Mouse (Mus musculus): ENCODE measurements around the gene Gsc. TPM values are rescaled to one million over a fixed set of nuclear protein-coding genes. Genes with fewer than 3 reads are reported as not detected.

Gsc gene
- total RNA-seq (2021): not detected
- long read RNA-seq, experiment 1: 0 reads
- long read RNA-seq, experiment 2: 0 reads

DNA sequence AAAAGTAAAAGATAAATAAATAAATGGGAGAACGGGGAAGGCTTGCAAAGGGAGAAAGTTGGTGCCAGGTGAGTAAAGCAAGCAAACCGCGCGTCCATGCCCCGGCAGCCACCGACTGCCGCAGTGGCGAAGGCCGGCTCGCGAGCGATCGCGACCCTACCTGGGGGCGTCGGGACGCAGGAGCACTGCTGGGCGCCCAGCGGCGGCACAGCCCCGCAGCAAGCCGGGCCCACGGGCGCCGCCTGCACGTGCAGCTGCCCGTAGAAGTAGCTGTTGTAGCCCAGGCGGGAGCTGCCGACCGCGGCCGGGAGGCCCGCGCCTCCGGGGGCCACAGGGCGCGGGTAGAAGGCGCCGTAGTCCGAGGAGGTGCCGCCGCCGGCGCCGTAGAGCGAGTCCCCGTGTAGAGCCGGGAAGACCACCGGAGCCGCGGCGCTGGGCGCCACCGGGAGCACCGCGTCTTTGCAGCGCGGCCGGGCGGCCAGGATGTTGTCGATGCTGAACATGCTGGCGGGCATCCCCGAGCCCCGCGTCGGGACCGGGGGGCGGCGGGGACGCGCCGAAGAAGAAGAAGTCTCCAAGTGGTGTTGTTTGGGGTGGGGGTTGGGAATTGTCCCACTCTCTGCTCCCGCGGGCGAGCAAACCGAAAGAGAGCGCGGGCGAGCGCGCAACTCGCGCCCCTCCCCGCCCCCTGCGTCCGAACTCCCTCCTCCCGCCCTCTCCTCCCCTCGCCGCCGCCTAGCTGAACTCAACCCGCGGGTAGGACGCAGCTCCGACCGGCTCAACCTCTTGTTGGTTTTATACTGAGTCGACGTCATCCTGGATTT lies at the start of gene Gsc:
TSS of gene Gsc (minus strand) at position 730 of the 824 bp plus-strand sequence.
- intact Hi-C loops (cut with DNase I): no loop called here
- H3K4me3 ChIP-seq: peak within 1 kb of the TSS; percentile 44
- DNase-seq (ENCODE audit: extremely low spot score in 1 of 2, low spot score in 2 of 2): peak in 1 of 2 experiments; percentile 13

DNA sequence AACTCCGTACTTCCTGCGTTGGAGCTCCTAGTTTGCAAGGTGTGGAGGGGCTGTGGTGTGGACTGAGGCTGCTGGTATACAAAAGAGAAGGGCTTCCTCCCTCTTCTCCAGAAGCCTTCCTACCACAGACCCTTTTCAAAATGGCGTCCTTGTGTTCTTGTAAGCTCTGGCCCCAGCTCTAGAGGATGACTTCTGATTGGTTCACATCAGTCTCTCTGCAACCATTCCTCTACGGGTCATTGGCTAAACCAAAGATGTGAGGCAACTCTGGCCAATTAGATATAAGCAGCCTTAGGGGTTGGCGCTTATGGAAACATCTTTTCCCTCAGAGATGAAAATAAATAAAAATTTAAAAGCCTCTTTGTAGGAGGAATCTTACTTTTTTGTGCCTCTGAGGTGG lies 46.6 kb upstream of the Gsc start:
- Histone ChIP-seq H3K4me3 (no peak overlapping the region), H3K27ac (no peak overlapping the region)
- DNase-seq (ENCODE audit: extremely low spot score in 1 of 2, low spot score in 2 of 2): no peak
- no peak for TF ChIP-seq CTCF (IDR thresholded peaks at IDR 0.05)
- intact Hi-C loops (cut with DNase I): no loop called here

More for the DNA sequence above, at the start of gene Gsc:
- H3K27ac ChIP-seq: no peak within 1 kb of the TSS
- TF ChIP-seq CTCF (IDR thresholded peaks at IDR 0.05): no peak

DNA sequence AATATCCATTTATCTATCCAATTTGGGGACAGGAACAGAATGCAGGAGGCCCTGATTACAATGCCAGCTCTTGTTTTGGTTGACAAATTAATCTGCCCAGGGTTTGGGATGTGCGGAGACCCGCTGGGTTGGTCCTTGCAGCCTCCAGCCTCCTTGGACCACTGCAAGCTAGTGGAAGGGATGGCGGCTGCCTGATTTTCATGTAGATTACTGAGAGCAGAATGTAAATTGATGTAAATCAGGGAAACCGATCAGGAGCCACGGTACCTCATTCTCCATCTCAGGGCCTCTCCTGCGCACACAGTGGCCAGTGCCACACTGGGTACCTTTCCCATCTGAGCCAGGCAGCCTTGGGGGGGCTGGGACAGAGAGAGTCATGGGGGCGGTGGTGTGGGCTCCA lies 34.8 kb upstream of the Gsc start:
- DNase-seq (ENCODE audit: extremely low spot score in 1 of 2, low spot score in 2 of 2): no peak
- Histone ChIP-seq H3K4me3 (no peak overlapping the region), H3K27ac (no peak overlapping the region)
- intact Hi-C loops (cut with DNase I): no loop called here
- TF ChIP-seq CTCF (IDR thresholded peaks at IDR 0.05): no peak

DNA sequence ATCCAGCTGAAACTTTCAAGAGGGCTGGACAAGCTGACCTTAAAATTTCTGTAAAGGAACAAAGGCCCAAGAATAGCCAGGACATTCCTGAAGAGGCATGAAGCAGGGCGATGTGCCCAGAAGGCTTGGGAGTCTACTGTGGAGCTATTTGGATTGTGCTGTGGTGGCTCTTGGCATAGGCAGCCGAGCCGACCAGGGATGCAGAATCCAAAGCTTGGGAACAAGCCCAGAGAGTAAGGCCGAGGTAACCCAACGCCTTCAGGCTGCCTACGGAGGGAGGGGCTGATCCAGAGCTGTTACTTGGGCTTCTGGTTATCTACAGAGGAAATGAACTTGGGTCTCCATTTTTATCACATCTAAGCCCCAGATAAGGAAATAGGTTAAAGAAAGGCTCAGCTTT lies 18.9 kb upstream of the Gsc start:
- no peak for DNase-seq (ENCODE audit: extremely low spot score in 1 of 2, low spot score in 2 of 2)
- no peak for TF ChIP-seq CTCF (IDR thresholded peaks at IDR 0.05)

DNA sequence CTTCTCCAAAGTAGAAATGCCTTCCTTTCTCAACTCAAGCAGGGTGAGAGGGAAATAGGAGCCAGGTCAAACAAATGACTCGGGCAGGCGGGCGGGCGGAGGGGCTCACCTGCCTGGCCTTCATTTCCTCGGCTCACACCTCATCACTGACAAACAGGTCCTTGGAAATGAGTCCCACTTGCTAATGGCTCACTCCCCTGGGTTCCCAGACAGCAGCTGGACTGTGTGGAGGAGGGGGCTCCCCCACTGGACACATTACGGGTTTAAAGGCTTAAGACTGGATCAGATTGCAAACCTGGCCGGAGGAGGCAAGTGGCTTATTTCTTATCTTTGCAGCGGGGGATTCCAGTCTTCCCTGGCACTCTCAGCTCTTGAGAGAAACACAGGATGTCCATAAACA lies 13.1 kb upstream of the Gsc start:
- no peak for TF ChIP-seq CTCF (IDR thresholded peaks at IDR 0.05)
- DNase-seq (ENCODE audit: extremely low spot score in 1 of 2, low spot score in 2 of 2): no peak
- H3K27ac ChIP-seq: no peak overlapping the region
- intact Hi-C loops (cut with DNase I): no loop called here
- no peak overlapping the region for H3K4me3 ChIP-seq

More for the DNA sequence above, 18.9 kb upstream of the Gsc start:
- H3K27ac ChIP-seq: no peak overlapping the region
- intact Hi-C loops (cut with DNase I): no loop called here
- no peak overlapping the region for H3K4me3 ChIP-seq

DNA sequence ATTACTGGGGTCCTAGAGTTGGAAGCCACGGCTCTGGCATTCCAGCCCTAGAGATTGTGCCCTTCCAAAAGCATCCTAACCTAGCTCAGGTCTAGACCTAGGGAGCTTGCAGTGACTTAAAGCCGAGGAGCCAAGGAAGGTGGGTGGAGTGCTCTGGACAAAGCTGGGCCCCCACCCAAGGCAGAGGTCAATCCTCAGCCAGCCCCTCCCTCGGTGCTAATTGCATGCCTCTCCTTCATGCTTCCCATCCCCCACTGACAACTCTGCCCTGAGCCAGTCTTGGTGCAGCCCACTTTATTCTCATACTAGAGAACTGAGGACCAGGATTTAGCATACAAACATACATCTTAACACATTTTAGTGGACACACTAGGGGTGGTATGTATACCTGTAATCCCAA lies 12.0 kb upstream of the Gsc start:
- intact Hi-C loops (cut with DNase I): no loop called here
- DNase-seq (ENCODE audit: extremely low spot score in 1 of 2, low spot score in 2 of 2): no peak
- no peak overlapping the region for H3K27ac ChIP-seq
- no peak overlapping the region for H3K4me3 ChIP-seq
- no peak for TF ChIP-seq CTCF (IDR thresholded peaks at IDR 0.05)

DNA sequence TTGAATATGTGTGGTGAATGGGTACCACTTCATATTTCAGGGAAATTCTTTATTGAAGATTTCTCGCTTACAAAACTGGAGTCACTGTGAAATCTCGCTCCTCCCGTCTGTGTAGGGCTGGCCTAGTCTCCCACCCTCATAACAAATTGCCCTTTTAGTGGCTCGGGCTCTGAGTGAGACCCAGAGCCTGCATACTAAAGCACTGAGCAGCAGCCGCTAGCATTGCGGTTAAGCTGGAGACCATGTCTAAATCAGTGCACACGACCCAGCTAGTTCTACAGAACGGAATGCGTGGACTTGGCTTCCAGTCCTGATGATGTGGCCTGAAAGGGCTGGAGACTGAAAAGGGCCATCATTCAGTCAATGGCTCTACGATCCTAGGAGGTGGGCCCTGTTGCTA lies 7.9 kb upstream of the Gsc start:
- no peak for TF ChIP-seq CTCF (IDR thresholded peaks at IDR 0.05)
- H3K27ac ChIP-seq: no peak overlapping the region
- no peak overlapping the region for H3K4me3 ChIP-seq
- no peak for DNase-seq (ENCODE audit: extremely low spot score in 1 of 2, low spot score in 2 of 2)
- intact Hi-C loops (cut with DNase I): no loop called here

DNA sequence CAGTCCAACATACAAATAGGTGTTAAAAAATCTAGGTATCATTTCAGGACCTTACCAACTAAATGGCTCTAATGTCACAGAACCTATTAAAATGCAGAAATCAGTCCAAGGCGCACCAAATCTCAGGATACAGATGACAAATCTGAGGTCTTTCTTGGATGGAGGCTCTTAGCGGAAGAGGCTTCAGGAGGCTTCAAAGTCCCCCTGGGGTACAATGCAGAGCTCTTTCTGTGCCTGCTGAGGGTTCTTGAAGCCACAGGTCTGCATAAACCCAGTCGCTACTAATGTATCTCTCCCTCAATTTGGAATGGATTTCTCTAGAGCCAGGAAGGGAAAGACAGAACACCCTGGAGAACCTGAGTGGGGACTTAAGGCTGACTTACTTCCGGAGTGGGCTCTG lies 5.1 kb upstream of the Gsc start:
- DNase-seq (ENCODE audit: extremely low spot score in 1 of 2, low spot score in 2 of 2): no peak
- no peak for TF ChIP-seq CTCF (IDR thresholded peaks at IDR 0.05)
- no peak overlapping the region for H3K4me3 ChIP-seq
- intact Hi-C loops (cut with DNase I): no loop called here
- H3K27ac ChIP-seq: no peak overlapping the region

DNA sequence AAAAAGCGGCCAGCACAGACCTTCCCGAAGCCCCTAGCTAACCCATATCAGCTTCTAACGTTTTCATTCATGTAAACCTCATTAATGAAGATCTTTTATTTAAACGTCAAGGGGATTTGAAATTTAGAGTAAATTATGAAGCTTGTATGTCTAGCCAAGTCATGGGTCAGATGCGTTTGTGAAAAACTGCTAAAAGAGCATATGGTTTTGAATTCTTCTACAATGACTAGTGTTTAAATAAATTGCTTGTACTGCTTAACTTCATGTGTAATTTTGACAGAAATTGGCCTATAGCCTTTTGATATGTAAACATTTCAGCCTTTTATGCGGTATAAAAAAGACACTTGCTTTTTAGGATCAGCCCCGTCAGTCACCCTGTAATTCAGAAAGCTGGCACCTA lies 4.4 kb upstream of the Gsc start:
- Histone ChIP-seq H3K27ac (no peak overlapping the region), H3K4me3 (no peak overlapping the region)
- intact Hi-C loops (cut with DNase I): no loop called here
- no peak for DNase-seq (ENCODE audit: extremely low spot score in 1 of 2, low spot score in 2 of 2)
- TF ChIP-seq CTCF (IDR thresholded peaks at IDR 0.05): no peak

DNA sequence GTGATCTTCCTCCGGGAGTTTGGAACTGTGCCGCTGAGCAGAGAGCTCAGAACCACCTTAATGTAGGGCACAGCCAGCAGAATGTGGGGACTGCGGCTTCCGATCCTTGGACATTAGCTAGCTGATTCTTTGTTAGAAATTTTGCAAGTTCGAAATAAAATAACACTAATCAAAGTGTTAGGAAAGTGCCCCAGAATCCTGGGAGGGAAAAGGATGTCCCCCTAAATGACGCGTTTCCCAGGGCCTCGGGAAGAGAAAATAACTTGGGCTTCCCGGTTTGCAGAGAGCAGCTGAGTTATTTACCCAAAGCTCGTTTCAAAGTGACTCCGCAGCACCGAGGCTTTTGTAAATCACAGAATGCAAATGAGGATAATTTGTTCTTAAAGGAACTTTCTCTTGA lies 3.9 kb upstream of the Gsc start:
- Histone ChIP-seq H3K27ac (no peak overlapping the region), H3K4me3 (no peak overlapping the region)
- no peak for TF ChIP-seq CTCF (IDR thresholded peaks at IDR 0.05)
- DNase-seq (ENCODE audit: extremely low spot score in 1 of 2, low spot score in 2 of 2): no peak
- intact Hi-C loops (cut with DNase I): no loop called here

DNA sequence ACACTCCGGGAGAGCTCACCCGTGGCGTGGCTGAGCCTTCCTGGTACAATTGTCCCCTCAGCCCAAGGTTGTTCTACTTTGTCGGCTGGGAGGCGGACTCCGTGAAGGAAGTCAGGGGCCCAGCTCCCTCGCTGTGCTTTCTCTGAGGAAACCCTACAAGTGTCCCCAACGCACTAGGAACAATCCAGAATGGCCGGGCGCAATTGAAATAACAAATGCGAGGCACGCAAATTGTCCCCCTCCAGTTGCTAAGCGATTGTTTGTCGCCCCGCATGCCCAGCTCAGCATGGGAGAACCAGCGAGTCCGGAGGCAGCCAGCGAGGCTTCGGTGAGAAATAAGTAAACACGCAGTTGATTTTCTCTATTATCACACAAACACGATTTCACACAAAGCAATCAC lies 2.8 kb upstream of the Gsc start:
- intact Hi-C loops (cut with DNase I): no loop called here
- no peak for DNase-seq (ENCODE audit: extremely low spot score in 1 of 2, low spot score in 2 of 2)
- Histone ChIP-seq H3K27ac (no peak overlapping the region), H3K4me3 (no peak overlapping the region)
- TF ChIP-seq CTCF (IDR thresholded peaks at IDR 0.05): no peak

DNA sequence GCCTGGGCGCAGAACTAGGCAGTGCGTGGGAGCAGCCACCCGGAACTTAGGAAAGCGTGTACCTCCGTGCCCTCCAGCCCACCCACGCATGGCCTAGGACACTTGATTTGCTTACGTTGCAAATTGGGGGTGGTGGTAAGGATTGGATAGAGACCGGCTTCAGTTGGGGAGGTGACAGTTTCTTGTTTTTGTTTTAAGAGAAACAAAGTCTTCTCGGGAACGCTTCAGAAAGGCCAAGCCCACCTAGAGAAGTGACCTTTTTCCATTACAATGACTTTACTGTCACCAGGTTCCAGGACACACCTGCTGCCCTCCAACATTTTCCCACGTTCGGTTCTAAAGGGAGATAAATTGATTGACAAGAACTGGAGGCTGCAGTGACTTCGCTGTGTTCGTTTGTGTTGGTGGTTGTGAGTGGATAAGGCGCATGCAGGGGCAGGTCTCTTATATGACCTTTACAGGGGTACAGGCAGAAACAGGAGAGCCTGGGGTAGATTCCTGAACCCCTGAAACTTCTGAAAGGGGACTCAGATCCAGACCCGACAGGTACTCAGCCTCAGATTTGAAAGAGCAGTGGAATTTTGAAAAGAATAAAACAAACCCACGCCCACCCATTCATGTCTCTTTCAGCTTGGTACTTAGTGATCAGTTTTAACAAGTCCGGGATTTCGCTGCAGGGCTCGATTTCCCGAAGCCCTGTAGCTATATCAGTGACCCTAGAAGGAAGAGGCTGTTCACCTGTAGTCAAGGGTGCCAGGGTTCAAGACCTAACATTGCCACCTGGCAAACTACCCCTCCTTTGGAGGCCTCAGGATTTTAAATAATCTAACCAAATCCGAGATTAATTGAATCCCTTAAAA lies 2.0 kb upstream of the Gsc start:
- H3K4me3 ChIP-seq: no peak overlapping the region
- no peak overlapping the region for H3K27ac ChIP-seq
- TF ChIP-seq CTCF (IDR thresholded peaks at IDR 0.05): no peak
- no peak for DNase-seq (ENCODE audit: extremely low spot score in 1 of 2, low spot score in 2 of 2)
- intact Hi-C loops (cut with DNase I): no loop called here
